Mouse (Mus musculus): ENCODE measurements at regions not wholly inside any gene's neighbourhood (a gene's known extent, or its start where the extent isn't known, plus 50 kb on each side); places are given as distances from the start of the nearest gene placed in this dataset.

GRCm38 (mm10) chrX:11776236-11776899 lies 383.8 kb downstream of the Bcor start:
- TF ChIP-seq POLR2A (IDR thresholded peaks at IDR 0.05; ENCODE audit: borderline replicate concordance, control insufficient read depth, low read depth, low read length) = no peak
- no peak for TF ChIP-seq CTCF (IDR thresholded peaks at IDR 0.05; ENCODE audit: control insufficient read depth, insufficient read depth, low read length)
- 38% methylated on average over 6 of the region's 6 CpGs for WGBS
- Histone ChIP-seq H3K4me3 (replicated peaks; ENCODE audit: control insufficient read depth, low read depth, low read length) (no peak overlapping the region), H3K27ac (ENCODE audit: control insufficient read depth, insufficient read depth, low read depth, low read length, poor library complexity) (no peak overlapping the region), H3K4me1 (ENCODE audit: control insufficient read depth, insufficient read depth, low read length) (no peaks in the 10 kb centered on the region)

GRCm38 (mm10) chrX:11795010-11795409 lies 365.1 kb downstream of the Bcor start:
- Histone ChIP-seq H3K27ac (ENCODE audit: control insufficient read depth, insufficient read depth, low read depth, low read length, poor library complexity) (no peak overlapping the region), H3K4me3 (replicated peaks; ENCODE audit: control insufficient read depth, low read depth, low read length) (no peak overlapping the region), H3K4me1 (ENCODE audit: control insufficient read depth, insufficient read depth, low read length) (no peaks in the 10 kb centered on the region)
- 78% methylated on average over 6 of the region's 6 CpGs for WGBS
- no peak for TF ChIP-seq CTCF (IDR thresholded peaks at IDR 0.05; ENCODE audit: control insufficient read depth, insufficient read depth, low read length)
- TF ChIP-seq POLR2A (IDR thresholded peaks at IDR 0.05; ENCODE audit: borderline replicate concordance, control insufficient read depth, low read depth, low read length) = no peak

- Histone ChIP-seq H3K4me3 (replicated peaks; ENCODE audit: control insufficient read depth, low read depth, low read length) (no peak overlapping the region), H3K27ac (ENCODE audit: control insufficient read depth, insufficient read depth, low read depth, low read length, poor library complexity) (no peak overlapping the region), H3K4me1 (ENCODE audit: control insufficient read depth, insufficient read depth, low read length) (no peaks in the 10 kb centered on the region)
- 74% methylated on average over 11 of the region's 11 CpGs for WGBS
- TF ChIP-seq POLR2A (IDR thresholded peaks at IDR 0.05; ENCODE audit: borderline replicate concordance, control insufficient read depth, low read depth, low read length) (no peak), CTCF (IDR thresholded peaks at IDR 0.05; ENCODE audit: control insufficient read depth, insufficient read depth, low read length) (no peak)
Observed at GRCm38 (mm10) chrX:11797870-11798269, 362.3 kb downstream of the Bcor start.

GRCm38 (mm10) chrX:11798326-11798725 lies 361.8 kb downstream of the Bcor start:
- TF ChIP-seq POLR2A (IDR thresholded peaks at IDR 0.05; ENCODE audit: borderline replicate concordance, control insufficient read depth, low read depth, low read length) (no peak), CTCF (IDR thresholded peaks at IDR 0.05; ENCODE audit: control insufficient read depth, insufficient read depth, low read length) (no peak)
- Histone ChIP-seq H3K27ac (ENCODE audit: control insufficient read depth, insufficient read depth, low read depth, low read length, poor library complexity) (no peak overlapping the region), H3K4me3 (replicated peaks; ENCODE audit: control insufficient read depth, low read depth, low read length) (no peak overlapping the region), H3K4me1 (ENCODE audit: control insufficient read depth, insufficient read depth, low read length) (no peaks in the 10 kb centered on the region)
- 50% methylated on average over 3 of the region's 3 CpGs for WGBS

GRCm38 (mm10) chrX:11800400-11800941 lies 359.7 kb downstream of the Bcor start:
- 81% methylated on average over 16 of the region's 16 CpGs for WGBS
- TF ChIP-seq POLR2A (IDR thresholded peaks at IDR 0.05; ENCODE audit: borderline replicate concordance, control insufficient read depth, low read depth, low read length) (no peak), CTCF (IDR thresholded peaks at IDR 0.05; ENCODE audit: control insufficient read depth, insufficient read depth, low read length) (no peak)
- H3K4me3 ChIP-seq (replicated peaks; ENCODE audit: control insufficient read depth, low read depth, low read length) = no peak overlapping the region
- no peak overlapping the region for H3K27ac ChIP-seq (ENCODE audit: control insufficient read depth, insufficient read depth, low read depth, low read length, poor library complexity)
- H3K4me1 ChIP-seq (ENCODE audit: control insufficient read depth, insufficient read depth, low read length) = no peaks in the 10 kb centered on the region

GRCm38 (mm10) chrX:11801208-11801607 lies 358.9 kb downstream of the Bcor start:
- 31% methylated on average over 3 of the region's 3 CpGs for WGBS
- no peak overlapping the region for H3K27ac ChIP-seq (ENCODE audit: control insufficient read depth, insufficient read depth, low read depth, low read length, poor library complexity)
- H3K4me1 ChIP-seq (ENCODE audit: control insufficient read depth, insufficient read depth, low read length) = no peaks in the 10 kb centered on the region
- no peak overlapping the region for H3K4me3 ChIP-seq (replicated peaks; ENCODE audit: control insufficient read depth, low read depth, low read length)
- peak; percentile 40; the same call in 1 of the 2 replicates for TF ChIP-seq CTCF (IDR thresholded peaks at IDR 0.05; ENCODE audit: control insufficient read depth, insufficient read depth, low read length)
- TF ChIP-seq POLR2A (IDR thresholded peaks at IDR 0.05; ENCODE audit: borderline replicate concordance, control insufficient read depth, low read depth, low read length) = no peak

- no peaks in the 10 kb centered on the region for H3K4me1 ChIP-seq (ENCODE audit: control insufficient read depth, insufficient read depth, low read length)
- H3K27ac ChIP-seq (ENCODE audit: control insufficient read depth, insufficient read depth, low read depth, low read length, poor library complexity) = no peak overlapping the region
- no peak overlapping the region for H3K4me3 ChIP-seq (replicated peaks; ENCODE audit: control insufficient read depth, low read depth, low read length)
- no peak for TF ChIP-seq POLR2A (IDR thresholded peaks at IDR 0.05; ENCODE audit: borderline replicate concordance, control insufficient read depth, low read depth, low read length)
- 38% methylated on average over 12 of the region's 12 CpGs for WGBS
Observed at GRCm38 (mm10) chrX:11801621-11802020, 358.5 kb downstream of the Bcor start.

- Histone ChIP-seq H3K4me1 (ENCODE audit: control insufficient read depth, insufficient read depth, low read length) (no peaks in the 10 kb centered on the region), H3K27ac (ENCODE audit: control insufficient read depth, insufficient read depth, low read depth, low read length, poor library complexity) (no peak overlapping the region), H3K4me3 (replicated peaks; ENCODE audit: control insufficient read depth, low read depth, low read length) (no peak overlapping the region)
- TF ChIP-seq POLR2A (IDR thresholded peaks at IDR 0.05; ENCODE audit: borderline replicate concordance, control insufficient read depth, low read depth, low read length) (no peak), CTCF (IDR thresholded peaks at IDR 0.05; ENCODE audit: control insufficient read depth, insufficient read depth, low read length) (no peak)
- 19% methylated on average over 8 of the region's 8 CpGs for whole genome bisulfite sequencing
Observed at GRCm38 (mm10) chrX:11802074-11802899, 357.9 kb downstream of the Bcor start.
